Mouse (Mus musculus) liver, embryonic 14.5 days (tissue): ENCODE results near the gene Tarsl2. TPM values are rescaled to one million over a fixed set of nuclear protein-coding genes. Genes with fewer than 3 reads are reported as not detected.

ENCODE experiments used
- ATAC-seq: fragments of 200-750 bp; cut with Nextera tagmentation; 2 replicates; pipeline ENCODE4 v1.8.0; 2017; ENCODE audit warnings: moderate number of reproducible peaks, mild to moderate bottlenecking, moderate library complexity; ENCODE audit not compliant: insufficient read depth
- DNase-seq, 3 experiments: peaks; one replicate each; pipeline ENCODE4 v3.0.0-alpha.2; 2012 to 2013; ENCODE audit warnings: low read depth in 3 of 3, low spot score in 3 of 3
- H3K27ac ChIP-seq: fragments of 300-500 bp; sonication (generic); 2 replicates; pipeline ENCODE4 v1.5.1; 2014; ENCODE audit warnings: moderate library complexity, mild to moderate bottlenecking, control low read depth, inconsistent platforms
- H3K27me3 ChIP-seq: fragments of 300-500 bp; sonication (generic); 2 replicates; pipeline ENCODE4 v1.6.1; 2014; ENCODE audit warnings: mild to moderate bottlenecking, low read length, moderate library complexity; ENCODE audit not compliant: control insufficient read depth, insufficient read depth
- H3K36me3 ChIP-seq: fragments of 300-500 bp; sonication (generic); replicated peaks from 2 replicates; pipeline ENCODE4 v1.6.1; 2014; ENCODE audit warnings: low read depth; ENCODE audit not compliant: control insufficient read depth, insufficient read depth
- H3K4me1 ChIP-seq, 2 experiments: fragments of 200-500 bp in 1 of 2; fragments of 300-500 bp in 1 of 2; sonication (generic) in 1 of 2; replicated peaks; 2 replicates each; pipeline ENCODE4 v1.6.1; 2012 to 2014; ENCODE audit warnings: antibody characterized with exemption in 1 of 2, inconsistent platforms in 1 of 2, low read length in 1 of 2; ENCODE audit not compliant: control insufficient read depth in 2 of 2, insufficient read depth in 2 of 2
- H3K4me2 ChIP-seq: fragments of 300-500 bp; sonication (generic); 2 replicates; pipeline ENCODE4 v1.6.1; 2014; ENCODE audit warnings: low read depth, mild to moderate bottlenecking, control low read depth, moderate library complexity
- H3K4me3 ChIP-seq, 2 experiments: fragments of 200-500 bp in 1 of 2; fragments of 300-500 bp in 1 of 2; sonication (generic) in 1 of 2; 2 replicates each; pipeline ENCODE4 v1.5.1; 2012 to 2014; ENCODE audit warnings: low read depth in 2 of 2, low read length in 2 of 2, mild to moderate bottlenecking in 2 of 2, control low read depth in 1 of 2, inconsistent platforms in 1 of 2, moderate library complexity in 1 of 2; ENCODE audit not compliant: insufficient read depth in 1 of 2
- H3K9ac ChIP-seq: fragments of 300-500 bp; sonication (generic); replicated peaks from 2 replicates; pipeline ENCODE4 v1.6.1; 2014; ENCODE audit warnings: mild to moderate bottlenecking, control low read depth, moderate library complexity
- H3K9me3 ChIP-seq: fragments of 300-500 bp; sonication (generic); 2 replicates; pipeline ENCODE4 v1.6.1; 2016; ENCODE audit warnings: low read length, mixed read lengths; ENCODE audit not compliant: control insufficient read depth
- CTCF ChIP-seq: IDR thresholded peaks from 2 replicates; pipeline ENCODE4 v1.5.1; 2016; ENCODE audit warnings: antibody characterized with exemption, low read depth, control low read depth
- EP300 ChIP-seq: IDR thresholded peaks from 2 replicates; pipeline ENCODE4 v1.6.1; 2016; ENCODE audit warnings: antibody characterized with exemption, low read depth
- WGBS: fragments of 180-500 bp; shearing (Covaris S2); extraction: QIAGEN DNeasy Blood & Tissue Kit; methylation state at CpG from one replicate; pipeline ENCODE4 v1.1.7; 2014; ENCODE audit not compliant: insufficient replicate concordance; 5-methylcytosine and 5-hydroxymethylcytosine counted together
- polyA plus RNA-seq, 2 experiments: library from polyadenylated mRNA; depleted of rRNA in 1 of 2; stranded (reverse) in 1 of 2; unstranded in 1 of 2; fragments of >200 nt; fragmentation: Nextera tagmentation in 1 of 2; extraction: Ambion mirVana in 1 of 2; gene quantifications; 2 replicates each; pipeline versions ENCODE4 v1.2.1 to v1.2.3; 2012 to 2014

Gene Tarsl2
- polyA plus RNA-seq, 2 experiments = 10.7 to 18.2 TPM

DNA sequence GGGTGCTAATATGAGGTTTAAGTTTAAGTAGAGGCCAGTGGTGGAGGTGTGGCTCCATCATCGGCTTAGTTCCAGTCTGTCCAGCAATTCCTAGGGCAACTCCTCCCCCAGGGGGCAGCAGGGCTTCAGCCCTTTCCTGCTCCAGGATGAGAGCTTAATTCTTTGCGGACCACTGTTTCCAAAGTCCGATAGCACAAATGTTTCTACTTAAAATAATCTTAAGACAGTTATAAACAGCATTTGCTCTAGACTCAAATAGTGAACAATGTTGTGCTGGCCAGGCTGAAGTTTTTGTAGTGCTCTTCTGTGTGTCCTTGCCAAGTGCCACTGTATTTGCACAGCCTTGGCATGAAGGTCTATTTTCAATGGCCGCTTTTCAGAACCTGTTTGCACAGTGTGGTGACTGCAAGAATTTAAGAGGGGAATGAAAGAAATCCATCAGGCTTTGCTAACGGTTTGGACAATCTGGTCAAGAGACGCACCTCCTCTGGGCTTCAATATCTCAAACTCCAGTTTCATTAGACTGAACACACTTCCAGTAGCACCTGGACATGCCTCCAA is 757 bp upstream of the Tarsl2 start:
- Histone ChIP-seq H3K27ac (peak overlapping the region; percentile 34; the same call in 1 of the 2 replicates), H3K9ac (no peak overlapping the region), H3K36me3 (peaks cover 12% of the 10 kb centered on the region), H3K4me3 (peak overlapping the region; percentile 46 to 54), H3K9me3 (no peaks in the 10 kb centered on the region), H3K27me3 (no peaks in the 10 kb centered on the region), H3K4me2 (peak overlapping the region; percentile 92), H3K4me1 (peaks cover 34 to 41% of the 10 kb centered on the region in 2 experiments)
- no peak for ATAC-seq
- TF ChIP-seq EP300 (no peak), CTCF (peak; percentile 26; the same call in 1 of the 2 replicates)
- WGBS = 38% methylated on average over 6 of the region's 6 CpGs
- DNase-seq = no peak

GRCm38 (mm10) chr7:65645996-65646395 is 1.3 kb downstream of the Tarsl2 start:
- H3K4me2 ChIP-seq = peak overlapping the region; percentile 92
- WGBS = 52% methylated on average over 8 of the region's 8 CpGs
- H3K27ac ChIP-seq = 0 out of 2 replicates have a peak overlapping the region, but pooled peaks have one; percentile 7

DNA sequence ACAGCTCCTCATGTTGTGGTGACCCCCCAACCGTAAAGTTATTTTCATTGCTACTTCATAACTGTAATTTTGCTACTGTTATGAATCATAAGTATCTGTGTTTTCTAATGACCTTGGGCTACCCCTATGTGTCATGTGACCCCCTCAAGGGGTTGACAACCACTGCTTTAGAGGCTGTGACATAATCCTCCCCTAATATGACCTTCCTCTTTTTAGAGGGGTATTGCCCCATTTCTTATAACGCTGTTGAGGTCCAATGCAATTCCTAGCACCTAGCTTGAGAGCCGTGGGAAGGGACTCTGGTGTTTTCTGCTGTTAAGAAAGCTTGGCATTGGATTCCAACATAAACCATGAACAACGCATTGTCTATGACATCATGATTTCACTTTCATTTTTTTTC is 6.0 kb downstream of the Tarsl2 start:
- H3K27ac ChIP-seq = no peak overlapping the region
- no peak overlapping the region for H3K9ac ChIP-seq
- peaks cover 0 to 7% of the 10 kb centered on the region in 2 experiments; a peak in 3 of 4 replicates for H3K4me1 ChIP-seq
- H3K4me3 ChIP-seq = no peak overlapping the region
- peaks cover 39% of the 10 kb centered on the region for H3K36me3 ChIP-seq
- H3K4me2 ChIP-seq = no peak overlapping the region
- ATAC-seq (no peak), DNase-seq (no peak)
- 77% methylated on average over 4 of the region's 4 CpGs for WGBS
- no peaks in the 10 kb centered on the region for H3K27me3 ChIP-seq
- TF ChIP-seq CTCF = no peak
- TF ChIP-seq EP300 = no peak
- H3K9me3 ChIP-seq = no peaks in the 10 kb centered on the region

More at GRCm38 (mm10) chr7:65645996-65646395, 1.3 kb downstream of the Tarsl2 start:
- ATAC-seq (no peak), DNase-seq (no peak)
- Histone ChIP-seq H3K4me3 (peak overlapping the region; percentile 61 to 83), H3K36me3 (peaks cover 23% of the 10 kb centered on the region), H3K9ac (peak overlapping the region; percentile 82), H3K4me1 (peaks cover 14 to 22% of the 10 kb centered on the region in 2 experiments), H3K9me3 (no peaks in the 10 kb centered on the region), H3K27me3 (no peaks in the 10 kb centered on the region)
- TF ChIP-seq EP300 (no peak), CTCF (no peak)

GRCm38 (mm10) chr7:65657490-65658120 is 12.9 kb downstream of the Tarsl2 start:
- peak overlapping the region; percentile 33; the same call in 1 of the 2 replicates for H3K27ac ChIP-seq
- 41% methylated on average over 2 of the region's 2 CpGs for whole genome bisulfite sequencing

DNA sequence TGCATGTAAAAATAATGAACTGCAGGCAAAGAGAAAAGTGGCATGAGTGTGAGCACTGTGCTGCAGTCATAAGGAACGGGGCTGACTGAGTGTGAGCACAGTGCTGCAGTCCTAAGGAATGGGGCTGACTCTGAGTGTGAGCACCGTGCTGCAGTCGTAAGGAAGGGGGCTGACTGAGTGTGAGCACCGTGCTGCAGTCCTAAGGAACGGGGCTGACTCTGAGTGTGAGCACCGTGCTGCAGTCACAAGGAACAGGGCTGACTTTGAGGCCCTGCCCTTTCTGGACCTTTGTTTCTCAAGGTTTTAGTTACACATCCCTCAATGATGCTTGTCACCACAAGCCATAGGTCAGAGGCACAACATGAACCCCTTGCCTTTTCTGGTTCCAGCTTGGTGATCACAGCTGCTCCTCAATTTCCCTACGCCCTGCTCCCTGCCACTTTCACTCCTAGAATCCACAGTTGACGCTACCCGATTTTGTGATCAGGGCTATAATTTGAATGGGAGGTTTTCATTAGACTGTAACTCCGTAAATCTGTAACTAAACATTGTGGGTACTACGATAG is 18.6 kb downstream of the Tarsl2 start:
- H3K27me3 ChIP-seq = no peaks in the 10 kb centered on the region
- peaks cover 38% of the 10 kb centered on the region for H3K36me3 ChIP-seq
- no peak overlapping the region for H3K27ac ChIP-seq
- DNase-seq = no peak
- ATAC-seq = no peak
- H3K4me3 ChIP-seq = no peak overlapping the region
- H3K4me1 ChIP-seq = peaks cover 0 to 3% of the 10 kb centered on the region in 2 experiments; a peak in 1 of 4 replicates
- no peak overlapping the region for H3K4me2 ChIP-seq
- no peak for TF ChIP-seq CTCF
- no peak for TF ChIP-seq EP300
- no peak overlapping the region for H3K9ac ChIP-seq
- WGBS = 88% methylated on average over 11 of the region's 11 CpGs
- H3K9me3 ChIP-seq = no peaks in the 10 kb centered on the region

More at GRCm38 (mm10) chr7:65657490-65658120, 12.9 kb downstream of the Tarsl2 start:
- H3K9ac ChIP-seq = no peak overlapping the region; the same call in 1 of the 2 replicates
- no peak overlapping the region for H3K4me3 ChIP-seq
- TF ChIP-seq EP300 (peak; percentile 37; the same call in 1 of the 2 replicates), CTCF (no peak)
- H3K9me3 ChIP-seq = no peaks in the 10 kb centered on the region
- peak overlapping the region; percentile 26 for H3K4me2 ChIP-seq
- ATAC-seq (peak; percentile 89), DNase-seq (no peak)
- H3K27me3 ChIP-seq = no peaks in the 10 kb centered on the region
- peaks cover 31% of the 10 kb centered on the region for H3K36me3 ChIP-seq
- peaks cover 5 to 19% of the 10 kb centered on the region in 2 experiments for H3K4me1 ChIP-seq
